Mouse (Mus musculus) liver, embryonic 14.5 days (tissue): Measurements from ENCODE around the gene Fam209.

ENCODE experiments used
- CTCF ChIP-seq: IDR thresholded peaks from 2 replicates; pipeline ENCODE4 v1.5.1; 2016; ENCODE audit warnings: antibody characterized with exemption, low read depth, control low read depth
- EP300 ChIP-seq: IDR thresholded peaks from 2 replicates; pipeline ENCODE4 v1.6.1; 2016; ENCODE audit warnings: antibody characterized with exemption, low read depth

DNA sequence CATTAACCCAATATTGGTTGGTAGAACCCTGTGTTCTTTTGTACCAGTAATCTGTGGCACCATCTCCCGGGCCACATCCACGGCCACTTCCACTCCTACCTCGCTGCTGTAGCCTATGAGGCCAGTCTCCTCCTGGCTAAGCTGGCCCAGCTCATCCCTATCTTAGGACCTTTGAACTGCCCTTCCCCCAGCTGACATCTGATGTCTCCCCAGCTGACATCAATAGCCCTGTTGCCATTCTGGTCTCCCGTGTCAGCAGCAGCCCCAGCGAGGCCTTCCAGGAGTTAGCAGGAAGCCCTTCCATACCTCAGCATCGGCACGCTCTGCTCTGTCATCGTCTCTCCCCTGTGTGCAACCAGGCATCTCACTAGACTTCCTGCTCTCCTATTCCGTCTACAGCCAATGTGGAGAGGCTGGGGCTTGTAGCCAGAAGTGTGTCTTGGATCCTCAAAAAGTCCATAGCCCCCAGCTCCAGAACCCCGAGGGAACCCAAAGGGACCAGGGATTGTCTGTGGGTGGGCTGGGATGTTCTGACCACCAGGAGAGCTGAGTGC lies 4.5 kb downstream of the Fam209 start:
- TF ChIP-seq CTCF (no peak), EP300 (no peak)
